Mouse (Mus musculus) adrenal gland, postnatal 25 days (tissue): ENCODE results near the gene Ovch2. TPM values are rescaled to one million over a fixed set of nuclear protein-coding genes. Genes with fewer than 3 reads are reported as not detected.

Experiments
- DNase-seq: peaks from one replicate; pipeline ENCODE4 v3.0.0; 2021; ENCODE audit warnings: mixed read lengths
- total RNA-seq: library from RNA; stranded (reverse); gene quantifications from 2 replicates; pipeline ENCODE4 v1.2.3, GENCODE M21; 2021

The Ovch2 gene
- total RNA-seq, 1 experiment from 2014 or later: not detected

DNA sequence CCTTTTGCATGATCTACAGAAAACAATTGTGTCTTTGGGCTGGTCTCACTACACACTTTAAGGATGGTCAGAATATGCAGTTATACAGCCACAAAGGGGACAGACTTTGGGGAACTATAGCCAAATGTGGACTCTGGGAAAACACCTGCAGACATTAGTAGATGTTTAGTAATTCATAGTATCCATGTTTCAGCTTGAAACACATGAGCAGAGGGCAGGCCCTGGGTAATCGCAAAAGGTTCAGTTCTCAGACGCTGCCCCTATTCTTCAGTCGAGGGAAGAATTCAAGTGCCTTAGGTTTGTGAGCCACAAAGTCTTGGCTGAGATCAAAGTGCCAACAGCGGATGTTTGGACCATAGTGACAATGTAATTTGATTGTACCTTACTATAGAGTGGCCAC is 56.6 kb downstream of the Ovch2 start:
- no peak for DNase-seq

DNA sequence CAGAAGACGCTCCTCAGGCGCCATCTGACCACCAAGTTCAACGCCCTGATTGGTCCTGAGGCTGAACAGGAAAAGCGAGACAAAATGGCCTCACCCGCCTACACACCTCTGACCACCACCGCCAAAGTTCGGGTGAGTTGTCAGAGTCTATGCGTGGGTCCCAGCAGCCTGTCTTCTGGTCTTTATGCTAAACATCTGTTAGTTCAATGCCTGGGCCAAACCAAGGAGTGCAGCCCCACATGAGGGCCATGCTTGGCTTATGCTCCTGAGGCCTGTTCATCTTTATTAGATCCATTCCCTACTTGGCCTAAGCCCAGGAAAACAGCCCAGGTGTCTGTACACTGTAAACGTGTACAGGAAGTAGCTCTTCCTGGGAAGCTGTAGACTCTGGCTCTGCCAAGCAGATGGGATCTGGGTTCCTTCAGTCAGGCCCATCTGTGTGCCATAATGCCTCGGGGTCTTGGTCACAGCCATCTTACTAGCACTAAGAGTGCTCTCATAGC is 58.0 kb downstream of the Ovch2 start:
- no peak for DNase-seq

DNA sequence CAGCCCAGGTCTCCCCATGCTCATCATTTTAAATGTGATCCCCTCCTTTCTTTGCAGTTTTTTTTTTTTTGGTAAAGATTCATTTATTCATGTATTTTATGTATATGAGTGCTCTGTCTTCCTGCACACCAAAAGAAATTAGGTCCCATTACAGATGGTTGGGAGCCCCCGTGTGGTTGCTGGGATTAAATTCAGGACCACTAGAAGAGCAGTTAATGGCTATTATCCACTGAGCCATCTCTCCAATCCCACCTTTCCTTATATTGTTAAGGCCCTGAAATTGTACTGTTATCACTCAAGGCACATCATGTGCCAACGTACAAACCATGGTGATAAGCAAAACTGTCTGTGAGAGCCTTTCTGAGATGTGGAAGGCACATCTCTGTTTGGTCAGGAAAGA is 62.3 kb downstream of the Ovch2 start:
- DNase-seq: no peak

DNA sequence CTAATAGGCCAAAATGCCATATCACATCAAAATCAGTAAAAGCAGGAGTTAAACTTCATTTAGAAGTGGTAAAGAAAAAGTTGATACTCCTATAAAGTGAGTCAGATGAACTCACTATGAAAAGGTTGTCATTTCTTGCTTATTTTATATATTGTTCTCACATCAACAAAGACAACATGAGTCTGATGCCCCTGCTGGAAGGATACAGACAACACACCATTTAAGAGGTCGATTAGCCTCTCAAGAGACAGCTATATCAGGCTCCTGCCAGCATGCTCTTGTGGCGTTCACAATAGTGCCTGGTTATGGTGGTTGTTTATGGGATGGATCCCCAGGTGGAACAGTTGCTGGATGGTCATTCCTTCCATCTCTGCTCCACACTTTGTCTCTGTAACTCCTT is 67.8 kb downstream of the Ovch2 start:
- DNase-seq: no peak

Other genes with a start within 250 kb of the Ovch2 start
- gene Olfml1, start 233.8 kb downstream of the Ovch2 start, total RNA-seq: 3.7 and 4.9 TPM in 2 replicates
- gene Ppfibp2, start 206.0 kb downstream of the Ovch2 start, total RNA-seq: 3.9 and 7.2 TPM in 2 replicates
- gene 5330417H12Rik, start 176.0 kb downstream of the Ovch2 start, total RNA-seq: not detected in 2 replicates
- gene Cyb5r2, start 43.2 kb downstream of the Ovch2 start, total RNA-seq: not detected in 2 replicates
- gene Olfr467, start 11.1 kb upstream of the Ovch2 start, total RNA-seq: not detected in 2 replicates
- not detected in 2 replicates for gene Olfr469, start 24.3 kb upstream of the Ovch2 start, total RNA-seq
- not detected in 2 replicates for gene Olfr470, start 46.3 kb upstream of the Ovch2 start, total RNA-seq
- not detected in 2 replicates for gene Olfr472, start 96.7 kb upstream of the Ovch2 start, total RNA-seq
- not detected in 2 replicates for gene Olfr473, start 129.2 kb upstream of the Ovch2 start, total RNA-seq
- not detected in 2 replicates for gene Olfr474, start 153.4 kb upstream of the Ovch2 start, total RNA-seq
- gene Olfr476, start 163.6 kb upstream of the Ovch2 start, total RNA-seq: not detected in 2 replicates
- not detected in 2 replicates for gene Olfr477, start 185.5 kb upstream of the Ovch2 start, total RNA-seq
- gene Olfr478, start 232.8 kb upstream of the Ovch2 start, total RNA-seq: not detected in 2 replicates
- gene Olfr479, start 249.5 kb upstream of the Ovch2 start, total RNA-seq: not detected in 2 replicates